Mouse (Mus musculus): ENCODE measurements at regions not wholly inside any gene's neighbourhood (a gene's known extent, or its start where the extent isn't known, plus 50 kb on each side); places are given as distances from the start of the nearest gene placed in this dataset.

- DNase-seq (ENCODE audit: extremely low read depth, insufficient read length, low spot score) = no peak
Measured at GRCm38 (mm10) chr15:86875721-86876309, 661.6 kb downstream of the Tbc1d22a start.

- DNase-seq (ENCODE audit: extremely low read depth, insufficient read length, low spot score) = no peak
Measured at GRCm38 (mm10) chr15:86896974-86897373, 647.1 kb upstream of the Fam19a5 start.

GRCm38 (mm10) chr15:86899961-86900360, 644.1 kb upstream of the Fam19a5 start:
- DNase-seq (ENCODE audit: extremely low read depth, insufficient read length, low spot score) = no peak

- DNase-seq (ENCODE audit: extremely low read depth, insufficient read length, low spot score) = no peak
Measured at GRCm38 (mm10) chr15:86903006-86903405, 641.1 kb upstream of the Fam19a5 start.

DNA sequence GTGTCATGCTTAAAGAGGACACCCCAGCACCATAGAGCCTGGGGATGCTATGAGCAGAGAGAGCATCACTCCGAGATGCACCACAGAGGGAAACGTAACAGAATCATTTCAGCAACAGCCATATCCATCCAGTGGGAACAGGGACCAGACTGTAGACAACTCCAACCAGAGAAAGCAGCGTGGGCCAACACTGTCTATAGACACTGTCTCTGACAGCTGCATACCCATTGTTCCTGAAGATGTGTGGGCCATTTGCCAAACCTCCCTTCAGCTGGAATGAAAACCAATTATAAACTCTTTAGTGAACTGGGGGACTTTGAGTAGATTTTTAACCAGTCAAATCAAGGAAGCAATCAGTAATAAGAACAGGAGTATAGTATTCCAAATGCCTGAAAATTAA, 630.8 kb upstream of the Fam19a5 start:
- DNase-seq (ENCODE audit: extremely low read depth, insufficient read length, low spot score) = no peak

GRCm38 (mm10) chr15:86917891-86918290, 626.2 kb upstream of the Fam19a5 start:
- DNase-seq (ENCODE audit: extremely low read depth, insufficient read length, low spot score) = no peak

DNA sequence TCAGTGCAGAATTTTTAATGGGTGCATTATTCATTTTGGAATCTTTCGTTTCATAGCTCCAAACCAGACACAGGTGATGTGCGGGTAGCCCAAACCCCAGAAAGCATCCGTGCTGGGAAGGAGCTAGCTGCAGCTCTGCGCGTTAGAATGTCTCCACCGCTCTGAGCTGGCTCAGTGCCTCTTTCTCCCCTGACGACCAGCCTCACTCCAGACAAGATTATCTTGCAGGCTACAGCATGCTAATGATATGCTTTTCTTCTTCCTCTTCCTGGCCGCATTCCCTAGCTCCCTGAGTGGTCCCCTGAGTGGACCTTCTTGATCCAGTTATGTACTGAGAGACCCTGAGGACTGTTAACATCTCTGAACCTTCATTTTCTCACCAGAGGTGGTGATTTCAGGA, 624.4 kb upstream of the Fam19a5 start:
- DNase-seq (ENCODE audit: extremely low read depth, insufficient read length, low spot score) = no peak

DNA sequence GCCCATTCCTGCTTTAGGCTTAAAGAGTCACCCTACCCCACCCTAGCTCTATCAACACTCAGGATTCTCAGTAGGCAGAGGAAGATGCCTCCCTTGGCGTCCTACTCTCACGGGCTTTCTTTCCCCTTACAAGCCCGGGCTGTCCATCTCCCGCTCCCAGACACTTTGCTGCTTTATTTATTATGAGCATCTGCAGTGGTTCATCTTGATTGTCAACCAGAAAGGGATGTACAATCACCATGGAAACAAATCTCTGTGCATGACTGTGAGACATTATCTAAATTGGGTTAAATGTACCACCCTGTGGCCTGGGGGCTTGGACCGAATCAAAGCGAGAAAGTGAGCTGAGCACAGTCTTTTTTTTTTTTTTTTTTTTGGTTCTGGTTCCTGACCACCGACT, 623.9 kb upstream of the Fam19a5 start:
- no peak for DNase-seq (ENCODE audit: extremely low read depth, insufficient read length, low spot score)

DNA sequence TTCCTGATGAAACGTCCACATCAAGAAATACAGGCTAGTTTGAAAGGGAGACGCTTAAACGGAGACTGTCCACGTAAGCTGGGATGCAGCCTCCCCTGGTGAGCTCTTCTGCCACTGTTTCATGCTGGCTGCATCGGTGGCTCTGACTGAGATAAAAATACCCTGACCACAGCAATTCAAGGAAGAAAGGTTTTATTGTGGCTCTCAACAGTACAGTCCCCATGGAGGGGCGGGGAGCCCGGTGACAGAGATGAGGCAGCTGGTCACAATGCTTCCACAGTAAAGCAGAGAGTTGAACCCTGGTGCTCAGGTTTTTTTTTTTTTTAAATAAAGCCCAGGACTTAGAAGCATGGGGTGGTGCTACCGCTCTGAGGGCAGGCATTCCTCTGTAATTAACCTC, 622.7 kb upstream of the Fam19a5 start:
- no peak for DNase-seq (ENCODE audit: extremely low read depth, insufficient read length, low spot score)

- DNase-seq (ENCODE audit: extremely low read depth, insufficient read length, low spot score) = no peak
Measured at GRCm38 (mm10) chr15:86925081-86925749, 618.9 kb upstream of the Fam19a5 start.

GRCm38 (mm10) chr15:86932345-86933075, 611.6 kb upstream of the Fam19a5 start:
- no peak for DNase-seq (ENCODE audit: extremely low read depth, insufficient read length, low spot score)

GRCm38 (mm10) chr15:86937364-86937763, 606.7 kb upstream of the Fam19a5 start:
- no peak for DNase-seq (ENCODE audit: extremely low read depth, insufficient read length, low spot score)

DNA sequence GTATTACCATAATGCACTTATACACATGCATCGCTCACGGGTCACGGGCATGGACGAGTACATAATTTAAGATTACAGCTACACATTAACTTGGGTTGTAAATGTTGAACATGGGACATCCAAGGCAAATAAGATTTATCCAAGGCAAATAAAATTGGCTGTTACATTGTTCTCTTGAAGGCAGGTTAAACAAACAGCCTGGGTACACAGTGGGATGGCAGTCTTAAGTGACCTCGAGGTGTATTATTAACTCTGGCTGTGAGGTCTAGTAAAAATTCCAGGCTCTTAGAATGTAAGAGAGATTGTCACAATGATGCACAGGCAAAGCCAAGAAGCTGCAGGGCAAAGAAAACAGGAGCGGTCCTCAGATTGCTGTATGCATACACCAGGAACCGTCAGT, 599.6 kb upstream of the Fam19a5 start:
- DNase-seq (ENCODE audit: extremely low read depth, insufficient read length, low spot score) = no peak

DNA sequence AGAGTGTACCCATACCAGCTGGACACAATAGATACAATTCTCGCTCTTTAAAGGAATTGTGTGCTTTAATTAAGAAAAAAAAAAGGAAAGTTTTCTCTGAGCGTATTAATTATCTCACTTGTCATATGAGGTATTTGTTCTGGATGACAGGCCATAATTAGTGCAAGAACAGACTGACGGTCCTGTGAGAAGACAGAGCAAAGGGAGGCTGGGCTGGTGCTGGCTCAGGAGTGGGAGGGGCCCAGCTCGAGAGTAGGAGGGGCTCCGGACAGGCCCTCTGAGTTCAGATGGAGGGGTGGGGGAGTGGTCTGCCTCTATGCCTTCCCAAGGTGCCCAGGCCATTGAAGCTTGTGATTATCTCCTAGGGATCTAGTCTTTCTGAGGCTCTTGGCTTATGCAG, 591.5 kb upstream of the Fam19a5 start:
- DNase-seq (ENCODE audit: extremely low read depth, insufficient read length, low spot score) = no peak

GRCm38 (mm10) chr15:86957872-86958271, 586.2 kb upstream of the Fam19a5 start:
- no peak for DNase-seq (ENCODE audit: extremely low read depth, insufficient read length, low spot score)

DNA sequence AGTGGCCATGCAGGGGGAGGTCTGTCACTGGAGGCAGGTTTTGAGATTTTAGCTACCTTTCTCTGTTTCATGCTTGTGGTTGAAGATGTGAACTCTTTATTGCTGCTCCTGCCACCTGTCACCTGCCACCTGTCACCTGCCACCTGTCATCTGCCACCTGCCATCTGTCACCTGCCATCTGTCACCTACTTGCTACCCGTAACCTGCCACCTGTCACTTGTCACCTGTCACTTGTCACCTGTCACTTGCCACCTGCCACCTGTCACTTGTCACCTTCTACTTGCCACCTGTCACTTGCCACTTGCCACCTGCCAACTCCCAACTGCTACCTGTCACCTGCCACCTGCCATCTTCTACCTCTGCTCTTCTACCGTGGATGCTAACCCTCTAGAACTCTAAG, 581.2 kb upstream of the Fam19a5 start:
- DNase-seq (ENCODE audit: extremely low read depth, insufficient read length, low spot score) = no peak

DNA sequence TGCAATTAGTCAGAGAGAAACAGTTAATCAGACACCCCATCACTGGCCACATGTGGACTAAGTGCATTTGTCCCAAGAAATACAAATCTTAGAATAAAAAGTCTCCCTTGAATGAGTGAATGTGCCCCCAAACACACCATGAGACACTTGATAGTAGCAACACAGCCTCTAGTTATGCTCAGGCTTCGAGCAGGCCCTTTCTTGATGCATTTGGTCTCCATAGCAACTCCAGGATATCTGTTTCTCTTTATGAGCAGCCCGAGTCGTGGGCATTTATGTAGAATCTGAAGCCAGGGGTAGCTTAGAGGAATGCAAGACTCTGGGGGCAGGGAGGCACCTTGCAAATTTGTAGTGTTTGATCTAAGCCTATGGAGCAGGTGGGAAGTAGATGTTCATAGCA, 580.6 kb upstream of the Fam19a5 start:
- DNase-seq (ENCODE audit: extremely low read depth, insufficient read length, low spot score) = no peak

- no peak for DNase-seq (ENCODE audit: extremely low read depth, insufficient read length, low spot score)
Measured at GRCm38 (mm10) chr15:86971436-86971835, 572.7 kb upstream of the Fam19a5 start.

- DNase-seq (ENCODE audit: extremely low read depth, insufficient read length, low spot score) = no peak
Measured at GRCm38 (mm10) chr15:86996196-86996595, 547.9 kb upstream of the Fam19a5 start.

GRCm38 (mm10) chr15:87018978-87019377, 525.1 kb upstream of the Fam19a5 start:
- no peak for DNase-seq (ENCODE audit: extremely low read depth, insufficient read length, low spot score)

GRCm38 (mm10) chr15:87045971-87046370, 498.1 kb upstream of the Fam19a5 start:
- no peak for DNase-seq (ENCODE audit: extremely low read depth, insufficient read length, low spot score)

GRCm38 (mm10) chr15:87054186-87054585, 489.9 kb upstream of the Fam19a5 start:
- DNase-seq (ENCODE audit: extremely low read depth, insufficient read length, low spot score) = no peak
